Mouse (Mus musculus): ENCODE measurements around the gene Cldn34b4.

Cldn34b4 gene

DNA sequence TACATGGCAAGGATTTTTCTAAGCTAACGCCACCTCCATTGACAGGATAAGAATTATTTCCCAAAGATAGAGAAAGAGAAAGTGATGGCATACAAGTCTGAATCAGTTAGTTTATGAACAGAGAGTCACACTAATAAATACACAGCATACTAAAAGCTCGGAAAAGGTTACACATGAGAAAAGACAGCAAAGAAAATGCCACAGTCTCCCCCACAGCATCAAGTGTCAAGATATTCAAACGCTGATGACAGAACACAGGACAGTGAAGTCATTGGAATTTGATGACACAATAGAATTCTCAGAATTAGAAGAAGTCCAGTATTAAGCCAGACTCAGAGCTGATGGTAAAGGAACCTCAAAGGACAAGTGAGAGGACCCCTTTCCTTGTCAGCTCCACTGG lies at the start of gene Cldn34b4:
TSS of gene Cldn34b4 (plus strand) at position 301 of the 400 bp plus-strand sequence.
- no peak for DNase-seq
